Mouse (Mus musculus): ENCODE measurements around the gene Zfp628.

DNA sequence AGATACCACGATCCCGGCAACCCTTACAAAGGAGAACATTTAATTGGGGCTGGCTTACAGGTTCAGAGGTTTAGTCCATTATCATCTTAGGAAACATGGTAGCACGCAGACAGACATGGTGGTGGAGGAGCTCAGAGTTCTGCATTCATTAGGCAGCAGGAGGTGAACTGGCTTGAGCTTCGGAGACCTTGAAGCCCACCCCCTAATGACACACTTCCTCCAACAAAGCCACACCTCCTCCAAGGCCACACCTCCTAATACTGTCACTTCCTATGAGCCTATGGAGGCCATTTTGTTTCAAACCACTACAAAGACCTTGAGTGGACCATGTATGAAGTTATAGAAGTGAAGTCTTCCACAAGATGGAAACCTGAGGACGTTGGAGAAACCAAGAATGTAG is 2.8 kb upstream of the Zfp628 start:
- TF ChIP-seq CTCF (IDR thresholded peaks at IDR 0.05; ENCODE audit: borderline replicate concordance, control insufficient read depth, extremely low read depth, insufficient read depth, low read length, poor library complexity), result no peak
- no peak for TF ChIP-seq POLR2A (IDR thresholded peaks at IDR 0.05; ENCODE audit: control insufficient read depth, extremely low read depth, insufficient read depth, low read length, poor library complexity)
